Mouse (Mus musculus): ENCODE measurements around the gene Tulp4.
"Not testable (repeated sequence)": the region's sequence is repeated elsewhere in the genome, so short reads cannot be mapped to it uniquely, and the experiment has no call there.

The Tulp4 gene

DNA sequence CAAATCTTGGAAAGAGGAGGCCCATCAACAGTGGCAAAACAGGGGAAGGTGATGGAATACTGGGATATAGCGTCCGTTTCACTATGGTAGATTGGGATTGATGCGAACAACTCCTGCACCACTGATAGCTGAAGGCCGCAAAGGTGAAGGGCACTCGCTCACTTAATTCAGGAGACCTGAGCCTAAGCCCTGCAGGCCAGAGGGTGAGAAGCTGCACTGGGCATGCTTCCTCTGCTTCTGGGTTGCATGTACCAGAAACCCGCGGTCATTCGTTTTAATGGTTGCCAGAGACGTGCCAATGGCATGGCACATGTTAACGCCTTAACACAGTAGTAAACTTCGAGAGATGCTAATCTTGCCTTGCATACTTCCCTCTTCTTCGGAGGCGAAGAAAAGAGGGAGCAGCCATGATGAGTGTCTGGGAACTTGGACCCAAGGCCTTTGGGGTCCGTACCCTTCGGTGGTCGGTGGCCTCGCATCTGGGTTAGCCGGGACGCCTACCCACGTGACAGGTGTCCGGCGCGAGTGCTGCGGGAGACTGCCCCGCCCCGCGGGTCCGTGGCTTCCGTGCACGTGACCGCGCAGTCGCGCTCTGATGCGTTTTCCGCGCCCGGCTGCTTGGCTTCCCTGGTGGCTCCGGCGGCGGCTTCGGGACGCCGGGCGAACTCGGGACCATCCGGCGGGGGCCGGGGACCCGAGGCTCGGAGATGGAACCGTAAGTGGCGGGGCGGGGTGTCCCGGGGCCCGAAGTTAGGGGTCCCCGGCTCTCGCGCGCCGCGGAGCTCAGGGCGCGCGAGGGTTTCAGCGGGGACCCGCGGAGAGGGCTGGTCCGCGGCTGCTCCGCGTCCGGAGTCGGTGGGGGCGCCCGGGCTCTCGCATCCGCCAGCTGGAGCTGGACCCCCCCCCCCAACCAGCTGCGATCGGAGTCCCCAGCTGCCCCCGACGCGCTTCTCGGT is 163.9 kb downstream of the Tulp4 start:
- in situ Hi-C loops (cut with MboI; ENCODE audit: unreplicated experiment in 2 of 2): not testable (repeated sequence)

DNA sequence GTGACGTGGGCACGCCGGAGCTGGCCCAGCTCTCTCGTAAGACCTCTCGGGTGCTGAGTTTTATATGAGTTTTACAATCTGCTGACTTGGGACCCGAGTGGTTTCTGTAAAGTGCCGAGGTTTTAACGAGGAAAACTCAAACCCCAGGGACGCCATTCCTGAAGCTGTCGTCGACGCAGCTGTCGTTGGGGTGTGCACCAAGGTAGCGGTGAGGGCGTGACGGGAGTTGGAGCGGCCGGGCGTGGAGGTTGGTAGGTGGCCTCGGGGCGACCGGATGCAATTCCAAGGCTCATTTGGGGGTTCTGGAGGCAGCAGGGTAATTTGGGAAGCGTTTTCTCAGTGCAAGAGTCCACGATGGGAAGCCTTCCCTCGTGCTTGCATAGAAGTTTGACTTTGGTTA is 164.6 kb downstream of the Tulp4 start:
- in situ Hi-C loops (cut with MboI; ENCODE audit: unreplicated experiment in 2 of 2): not testable (repeated sequence)

DNA sequence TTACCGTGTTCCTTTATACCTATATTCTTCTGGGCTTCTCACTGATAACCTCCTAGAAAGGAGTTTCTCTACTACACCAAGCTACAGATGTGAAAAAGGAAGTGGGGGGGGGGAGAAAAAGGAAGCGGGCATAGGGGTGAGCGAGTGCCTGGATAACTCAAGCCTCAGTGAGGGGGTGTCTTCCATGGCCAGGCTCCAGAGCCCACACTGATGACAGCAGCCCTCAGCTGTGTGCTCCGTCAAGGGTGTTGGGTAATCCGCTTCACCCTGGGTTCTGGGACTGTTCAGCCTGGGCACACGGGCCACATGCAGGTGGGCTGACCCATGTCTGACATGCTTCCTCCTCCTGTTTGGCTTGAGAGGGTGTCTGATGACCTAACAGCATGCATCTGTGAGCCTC is 165.7 kb downstream of the Tulp4 start:
- in situ Hi-C loops (cut with MboI; ENCODE audit: unreplicated experiment in 2 of 2): not testable (repeated sequence)

DNA sequence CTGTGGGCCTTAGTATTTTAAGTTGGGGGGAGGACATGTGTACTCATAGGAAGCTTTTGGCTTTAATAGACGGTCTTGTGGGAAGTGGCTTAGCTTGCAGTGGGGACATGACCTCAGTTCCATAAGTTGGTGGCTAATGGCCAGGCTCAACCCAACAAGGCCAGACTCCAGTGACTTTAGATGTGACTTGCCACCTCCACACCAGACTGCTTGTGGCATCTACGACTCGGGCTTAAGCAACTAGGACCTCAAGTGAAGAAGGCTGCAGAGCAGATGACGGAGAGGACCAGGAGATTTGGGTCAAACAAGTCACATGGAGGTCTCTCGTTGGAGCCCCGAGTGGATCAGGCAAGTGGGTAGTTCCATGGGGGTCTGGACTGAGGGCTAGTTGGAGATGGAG is 168.5 kb downstream of the Tulp4 start:
- in situ Hi-C loops (cut with MboI; ENCODE audit: unreplicated experiment in 2 of 2): loop anchor here in 1 of 2 experiments (25.0 kb wide), 1 partner anchor 162 kb away; the partner anchor contains the start of gene Tulp4

DNA sequence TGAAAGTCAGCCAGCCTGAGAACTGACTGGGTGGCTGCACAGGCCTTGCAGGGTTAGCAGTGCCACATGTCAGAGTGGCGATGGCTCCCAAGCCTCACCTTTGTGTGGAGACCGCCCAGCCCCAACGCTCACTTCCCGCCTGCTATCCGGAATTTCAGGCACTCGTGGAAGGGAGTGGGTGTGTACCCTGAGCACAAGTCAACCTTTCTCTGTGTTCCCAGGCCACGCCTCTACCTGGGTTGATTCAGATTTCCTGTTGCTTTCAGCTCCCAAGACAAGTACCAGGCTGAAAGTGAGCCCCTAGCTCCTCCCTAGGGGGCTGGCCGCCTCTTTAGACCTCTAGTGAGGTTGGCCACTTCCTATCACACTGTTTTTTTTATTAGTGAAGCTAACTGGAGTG is 173.0 kb downstream of the Tulp4 start:
- in situ Hi-C loops (cut with MboI; ENCODE audit: unreplicated experiment in 2 of 2): loop anchor here in 1 of 2 experiments (25.0 kb wide), 1 partner anchor 167 kb away; the partner anchor contains the start of gene Tulp4

DNA sequence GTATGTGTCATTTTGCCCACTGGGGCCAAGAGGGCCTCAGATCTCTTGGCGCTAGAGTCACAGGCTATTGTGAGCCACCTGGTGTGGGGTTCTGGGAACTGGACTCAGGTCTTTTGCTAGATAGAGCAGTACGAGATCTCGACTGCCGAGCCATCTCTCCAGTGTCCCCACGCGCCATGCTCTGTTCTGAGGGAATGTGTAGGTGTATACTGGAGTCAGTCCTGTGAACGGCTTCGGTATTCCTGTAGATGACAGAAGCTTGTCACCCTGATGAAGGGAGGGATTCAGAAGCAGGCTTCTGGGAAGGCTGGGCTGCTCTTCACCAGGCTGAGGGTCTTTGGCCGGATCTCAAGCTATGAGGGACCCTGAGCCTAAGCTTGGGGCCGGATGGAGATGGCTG is 173.5 kb downstream of the Tulp4 start:
- in situ Hi-C loops (cut with MboI; ENCODE audit: unreplicated experiment in 2 of 2): loop anchor here in 1 of 2 experiments (25.0 kb wide), 1 partner anchor 167 kb away; the partner anchor contains the start of gene Tulp4

DNA sequence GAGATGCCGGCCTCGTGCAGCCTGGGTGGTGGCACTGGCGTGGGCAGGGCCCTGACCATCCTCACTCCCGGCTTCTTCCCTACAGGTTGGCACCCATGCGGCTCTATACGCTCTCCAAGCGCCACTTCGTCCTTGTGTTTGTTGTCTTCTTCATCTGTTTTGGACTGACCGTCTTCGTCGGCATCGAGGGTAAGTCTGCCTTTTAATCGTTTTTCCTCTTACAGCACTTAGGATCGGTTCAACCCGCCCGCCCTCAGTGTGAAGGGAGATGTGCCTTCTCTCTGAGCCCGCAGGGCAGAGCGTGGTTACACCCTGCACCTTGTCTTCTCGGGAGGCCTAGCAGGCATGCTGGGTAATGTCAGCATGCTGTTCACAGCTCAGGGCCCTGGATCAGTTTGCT is 174.3 kb downstream of the Tulp4 start:
- in situ Hi-C loops (cut with MboI; ENCODE audit: unreplicated experiment in 2 of 2): loop anchor here in 1 of 2 experiments (25.0 kb wide), 1 partner anchor 168 kb away; the partner anchor contains the start of gene Tulp4

DNA sequence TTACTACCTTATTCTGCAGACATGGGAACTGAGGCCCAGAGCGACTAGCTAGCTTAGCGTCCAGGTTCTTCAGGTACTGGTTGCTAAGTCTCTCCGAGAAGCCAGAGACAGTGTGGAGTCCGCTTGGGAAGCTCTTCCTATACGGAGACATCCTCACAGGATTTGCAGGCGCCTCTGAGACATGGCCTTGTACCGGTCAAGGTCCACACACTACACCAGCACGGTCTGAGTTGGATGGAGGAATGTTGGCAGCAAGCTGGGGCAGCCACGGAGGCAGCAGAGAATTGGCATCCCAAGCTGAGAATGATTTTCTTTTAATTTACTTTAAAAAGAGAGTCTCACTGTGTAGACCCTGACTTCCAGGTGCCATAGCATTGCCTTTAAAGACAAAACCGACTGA is 176.9 kb downstream of the Tulp4 start:
- in situ Hi-C loops (cut with MboI; ENCODE audit: unreplicated experiment in 2 of 2): loop anchor here in 1 of 2 experiments (25.0 kb wide), 1 partner anchor 171 kb away; the partner anchor contains the start of gene Tulp4

DNA sequence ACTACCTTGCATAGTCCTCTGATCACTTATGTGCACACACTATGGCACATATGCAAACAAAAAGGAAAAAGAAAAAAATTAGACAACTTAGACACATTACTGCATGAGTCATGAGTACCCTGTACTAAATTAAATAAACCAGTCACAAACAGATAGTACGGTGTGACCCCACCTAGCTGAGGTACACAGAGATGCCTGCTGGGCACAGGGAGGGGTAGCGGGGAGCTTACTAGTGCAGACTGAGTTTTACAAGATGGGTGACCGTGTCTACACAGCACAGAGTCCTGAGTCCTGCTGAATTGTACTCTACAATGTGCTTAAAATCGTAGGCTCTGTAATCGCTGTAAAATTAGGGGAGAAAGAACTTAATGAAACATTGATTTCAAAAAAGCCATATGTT is 179.9 kb downstream of the Tulp4 start:
- in situ Hi-C loops (cut with MboI; ENCODE audit: unreplicated experiment in 2 of 2): loop anchor here in 1 of 2 experiments (25.0 kb wide), 1 partner anchor 174 kb away; the partner anchor contains the start of gene Tulp4

DNA sequence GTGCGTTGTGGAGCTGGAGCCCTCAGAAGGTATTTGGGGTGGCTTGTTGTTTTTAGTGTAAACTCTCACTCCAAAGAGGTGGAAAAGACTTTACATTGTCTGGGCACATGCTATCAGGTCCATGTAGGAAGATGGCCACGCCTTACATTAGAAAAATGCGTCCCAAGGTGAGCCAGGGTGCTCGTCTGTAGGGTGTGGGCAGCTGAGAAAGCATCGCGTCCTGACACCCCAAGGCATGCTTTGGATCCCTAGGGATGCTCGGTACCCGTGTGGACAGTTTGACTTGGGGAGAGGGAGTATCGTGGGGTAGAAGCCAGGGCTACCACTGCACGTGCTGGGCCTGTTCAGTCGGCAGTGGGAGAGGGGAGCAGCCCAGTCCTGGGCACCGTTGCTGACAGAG is 182.8 kb downstream of the Tulp4 start:
- in situ Hi-C loops (cut with MboI; ENCODE audit: unreplicated experiment in 2 of 2): loop anchor here in 1 of 2 experiments (25.0 kb wide), 1 partner anchor 177 kb away; the partner anchor contains the start of gene Tulp4

DNA sequence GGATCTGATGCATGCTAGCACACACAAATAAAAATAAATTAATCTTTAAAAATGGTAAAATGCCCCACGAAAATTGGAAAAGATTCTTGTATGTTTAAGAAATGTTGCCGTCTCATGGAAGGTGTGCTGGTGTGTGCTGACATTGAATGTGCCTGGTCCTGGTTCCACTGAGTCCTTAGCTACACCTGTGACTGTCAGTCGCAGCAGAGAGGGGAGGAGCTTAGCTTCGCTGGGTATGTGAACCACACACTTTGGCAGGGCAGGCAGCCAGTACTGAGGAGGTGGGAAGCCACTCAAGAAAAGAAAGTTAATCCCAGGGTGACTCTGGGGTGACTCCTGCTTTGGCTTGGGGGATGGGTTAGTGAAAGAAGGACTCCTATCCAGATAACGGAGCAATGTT is 187.6 kb downstream of the Tulp4 start:
- in situ Hi-C loops (cut with MboI; ENCODE audit: unreplicated experiment in 2 of 2): loop anchor here in 1 of 2 experiments (25.0 kb wide), 1 partner anchor 182 kb away; the partner anchor contains the start of gene Tulp4

DNA sequence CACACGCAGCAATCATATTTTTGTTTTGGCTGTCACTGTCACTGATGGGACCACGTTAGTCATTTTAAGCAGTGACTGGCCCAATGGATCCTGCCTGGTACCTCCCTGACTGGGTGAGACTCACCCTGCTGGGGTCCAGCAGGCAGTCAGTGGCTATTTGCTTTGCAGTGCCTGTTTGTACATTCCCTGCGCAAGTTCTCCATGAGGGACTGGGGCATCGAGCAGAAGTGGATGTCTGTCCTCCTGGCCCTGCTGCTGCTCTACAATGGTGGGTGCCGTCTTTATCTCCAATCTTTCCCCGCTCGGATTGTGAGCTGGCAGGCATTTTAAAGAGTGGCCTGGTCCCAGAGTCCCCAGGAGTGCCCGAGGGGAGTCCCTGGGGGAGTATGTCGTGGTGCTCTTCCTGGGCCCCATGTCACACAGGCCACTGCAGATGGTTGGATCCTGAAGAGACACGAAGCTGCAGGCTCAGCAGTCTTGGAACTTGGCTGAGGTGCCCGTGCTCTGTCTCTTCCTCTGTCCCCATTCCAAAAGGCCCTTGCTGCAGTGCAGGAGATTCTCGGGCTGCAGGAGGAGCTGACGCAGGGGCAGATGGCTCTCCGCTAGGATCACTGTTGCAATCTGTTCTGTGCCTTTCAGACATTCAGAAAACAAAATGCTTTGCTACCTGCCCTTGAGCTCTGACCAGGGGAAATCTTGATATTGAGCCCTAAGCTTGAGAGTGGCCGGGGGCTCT is 191.0 kb downstream of the Tulp4 start:
- in situ Hi-C loops (cut with MboI; ENCODE audit: unreplicated experiment in 2 of 2): loop anchor here in 1 of 2 experiments (25.0 kb wide), 1 partner anchor 185 kb away; the partner anchor contains the start of gene Tulp4

DNA sequence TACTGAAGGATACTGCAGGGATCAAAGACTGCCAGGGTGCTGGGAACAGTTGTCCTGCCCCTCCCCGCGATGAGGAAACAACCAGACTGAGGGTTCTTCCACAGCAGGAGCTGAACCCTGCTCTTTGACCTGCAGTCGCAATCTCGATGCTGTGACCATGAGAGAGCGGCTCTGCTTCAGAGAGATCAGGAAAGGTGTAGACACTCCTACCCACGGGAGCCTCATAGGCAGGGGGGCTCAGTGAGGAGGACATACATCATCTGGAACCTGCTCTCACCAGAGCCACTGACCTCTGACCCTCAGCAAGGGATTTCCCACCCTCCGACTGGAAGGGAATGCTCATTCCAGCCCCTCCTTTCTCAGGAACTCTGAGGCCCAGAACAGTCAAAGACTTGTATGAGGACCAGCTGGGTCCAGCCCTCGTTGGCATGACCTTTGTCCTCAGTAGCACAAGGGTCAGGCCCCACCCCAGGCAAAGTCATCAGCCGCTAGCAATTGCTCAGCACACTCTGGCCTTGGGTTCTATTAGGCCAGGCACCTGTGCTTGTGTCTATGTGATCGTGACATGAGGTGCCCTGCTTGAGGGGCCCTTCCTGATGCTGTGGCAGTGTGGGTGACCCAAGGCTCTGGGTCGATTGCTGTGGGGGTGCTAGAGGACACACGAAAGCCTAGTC is 194.1 kb downstream of the Tulp4 start:
- in situ Hi-C loops (cut with MboI; ENCODE audit: unreplicated experiment in 2 of 2): not testable (repeated sequence)

Measured in v-Abl transformed pro-B cells (cell line).